Mouse (Mus musculus): ENCODE results near the gene Slc39a7. TPM values are rescaled to one million over a fixed set of nuclear protein-coding genes. Genes with fewer than 3 reads are reported as not detected.
A peak's percentile ranks its signal among the peaks of the same experiment; 100 is the strongest.

The Slc39a7 gene
- polyA plus RNA-seq, 1 experiment from 2014 or later = 56.3 TPM

DNA sequence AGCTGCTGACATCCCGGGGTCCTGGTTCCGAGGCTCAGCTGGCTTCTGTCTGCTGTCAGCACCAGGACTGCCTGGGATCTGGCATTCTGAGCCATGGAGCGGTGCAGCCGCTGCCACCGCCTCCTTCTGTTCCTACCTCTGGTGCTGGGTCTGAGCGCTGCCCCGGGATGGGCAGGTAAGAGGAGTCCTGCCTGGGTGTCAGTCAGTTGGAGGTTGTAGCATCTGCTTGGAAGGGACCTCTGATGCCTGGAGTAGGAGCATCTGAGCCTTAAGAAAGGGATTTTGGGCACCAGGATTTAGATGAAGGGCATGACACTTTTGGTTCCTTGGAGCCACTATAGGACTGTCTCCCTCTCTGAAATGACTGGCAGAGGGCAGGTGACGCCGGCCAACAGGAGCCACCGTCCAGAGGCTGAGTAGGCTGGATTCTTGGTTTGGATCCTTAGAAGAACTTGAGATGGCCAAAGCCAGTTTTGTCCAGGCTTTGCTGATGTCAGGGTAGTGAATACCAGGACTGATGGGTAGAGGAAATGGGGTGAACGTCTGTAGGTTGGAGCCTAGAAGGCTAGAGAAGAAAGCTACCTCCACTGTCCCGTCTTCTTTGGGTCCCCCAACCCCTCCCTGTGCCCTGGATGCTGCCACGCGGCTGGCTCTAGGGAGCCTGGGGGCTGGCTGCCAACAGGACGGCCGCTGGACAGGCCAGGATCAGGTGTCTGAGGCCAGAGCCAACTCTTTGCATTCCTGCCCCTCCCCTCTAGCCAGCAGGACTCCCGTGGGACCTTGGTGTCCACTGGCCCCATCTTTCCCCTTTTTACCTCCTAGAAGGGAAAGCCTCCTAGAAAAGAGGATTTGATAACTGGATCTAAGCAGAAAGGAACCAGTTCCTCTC lies 8.3 kb upstream of the Slc39a7 start:
- Histone ChIP-seq H3K4me2 (no peak overlapping the region), H3K9ac (no peak overlapping the region), H3K36me3 (replicated peaks) (peaks cover 27% of the 10 kb centered on the region), H3K4me3 (replicated peaks) (no peak overlapping the region), H3K27me3 (peaks cover 48% of the 10 kb centered on the region), H3K27ac (replicated peaks) (no peak overlapping the region), H3K4me1 (replicated peaks) (peaks cover 17% of the 10 kb centered on the region), H3K9me3 (replicated peaks) (no peaks in the 10 kb centered on the region)
- ATAC-seq (ENCODE audit: insufficient read depth) = no peak
- 35% methylated on average over 17 of the region's 17 CpGs for WGBS (ENCODE audit: insufficient replicate concordance)

GRCm38 (mm10) chr17:34038878-34039561 lies 7.5 kb upstream of the Slc39a7 start, which contains the start of gene Col11a2:
Col11a2 (plus strand) TSS chr17:34039437.
- 11% methylated on average over 28 of the region's 28 CpGs for WGBS (ENCODE audit: insufficient replicate concordance)
- Histone ChIP-seq H3K9me3 (replicated peaks) (no peaks in the 10 kb centered on the region), H3K27ac (replicated peaks) (no peak within 1 kb of the TSS), H3K4me1 (replicated peaks) (peaks cover 18% of the 10 kb centered on the region), H3K27me3 (peaks cover 48% of the 10 kb centered on the region), H3K4me3 (replicated peaks) (no peak within 1 kb of the TSS), H3K4me2 (peak within 1 kb of the TSS; percentile 37), H3K36me3 (replicated peaks) (peaks cover 33% of the 10 kb centered on the region), H3K9ac (no peak within 1 kb of the TSS)
- ATAC-seq (ENCODE audit: insufficient read depth) = no peak

- no peaks in the 10 kb centered on the region for H3K9me3 ChIP-seq (replicated peaks)
- peaks cover 24% of the 10 kb centered on the region for H3K4me1 ChIP-seq (replicated peaks)
- peaks cover 48% of the 10 kb centered on the region for H3K27me3 ChIP-seq
- H3K9ac ChIP-seq = no peak overlapping the region
- ATAC-seq (ENCODE audit: insufficient read depth) = no peak
- H3K4me2 ChIP-seq = peak overlapping the region; percentile 37
- peaks cover 33% of the 10 kb centered on the region for H3K36me3 ChIP-seq (replicated peaks)
- H3K27ac ChIP-seq (replicated peaks) = no peak overlapping the region
- WGBS (ENCODE audit: insufficient replicate concordance) = 21% methylated on average over 21 of the region's 21 CpGs
- no peak overlapping the region for H3K4me3 ChIP-seq (replicated peaks)
Measured at GRCm38 (mm10) chr17:34038440-34038839, 7.0 kb upstream of the Slc39a7 start.

DNA sequence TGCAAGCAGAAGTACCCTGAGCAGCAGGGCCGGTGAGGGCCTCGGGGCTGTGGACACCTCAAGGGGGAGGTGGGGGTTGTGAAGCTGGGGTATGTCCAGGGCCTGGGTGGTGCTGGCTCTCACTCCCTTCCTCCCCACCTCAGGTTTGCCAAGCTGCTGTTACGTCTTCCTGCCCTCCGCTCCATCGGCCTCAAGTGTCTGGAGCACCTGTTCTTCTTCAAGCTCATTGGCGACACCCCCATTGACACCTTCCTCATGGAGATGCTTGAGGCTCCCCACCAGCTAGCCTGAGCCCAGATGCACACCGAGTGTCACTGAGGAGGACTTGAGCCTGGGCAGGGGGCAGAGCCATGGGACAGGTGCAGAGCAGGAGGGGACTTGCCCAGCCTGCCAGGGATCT lies 5.8 kb upstream of the Slc39a7 start:
- Histone ChIP-seq H3K4me1 (replicated peaks) (peaks cover 36% of the 10 kb centered on the region), H3K36me3 (replicated peaks) (peaks cover 33% of the 10 kb centered on the region), H3K27ac (replicated peaks) (no peak overlapping the region), H3K4me2 (no peak overlapping the region), H3K27me3 (peaks cover 44% of the 10 kb centered on the region), H3K9me3 (replicated peaks) (no peaks in the 10 kb centered on the region), H3K9ac (no peak overlapping the region), H3K4me3 (replicated peaks) (no peak overlapping the region)
- WGBS (ENCODE audit: insufficient replicate concordance) = 80% methylated on average over 7 of the region's 7 CpGs
- ATAC-seq (ENCODE audit: insufficient read depth) = no peak

GRCm38 (mm10) chr17:34036647-34037046 lies 5.2 kb upstream of the Slc39a7 start:
- no peak overlapping the region for H3K4me3 ChIP-seq (replicated peaks)
- peaks cover 37% of the 10 kb centered on the region for H3K4me1 ChIP-seq (replicated peaks)
- no peak overlapping the region for H3K4me2 ChIP-seq
- no peaks in the 10 kb centered on the region for H3K9me3 ChIP-seq (replicated peaks)
- WGBS (ENCODE audit: insufficient replicate concordance) = 79% methylated on average over 10 of the region's 10 CpGs
- no peak for ATAC-seq (ENCODE audit: insufficient read depth)
- peaks cover 33% of the 10 kb centered on the region for H3K36me3 ChIP-seq (replicated peaks)
- H3K9ac ChIP-seq = no peak overlapping the region
- H3K27me3 ChIP-seq = peaks cover 38% of the 10 kb centered on the region
- H3K27ac ChIP-seq (replicated peaks) = no peak overlapping the region

DNA sequence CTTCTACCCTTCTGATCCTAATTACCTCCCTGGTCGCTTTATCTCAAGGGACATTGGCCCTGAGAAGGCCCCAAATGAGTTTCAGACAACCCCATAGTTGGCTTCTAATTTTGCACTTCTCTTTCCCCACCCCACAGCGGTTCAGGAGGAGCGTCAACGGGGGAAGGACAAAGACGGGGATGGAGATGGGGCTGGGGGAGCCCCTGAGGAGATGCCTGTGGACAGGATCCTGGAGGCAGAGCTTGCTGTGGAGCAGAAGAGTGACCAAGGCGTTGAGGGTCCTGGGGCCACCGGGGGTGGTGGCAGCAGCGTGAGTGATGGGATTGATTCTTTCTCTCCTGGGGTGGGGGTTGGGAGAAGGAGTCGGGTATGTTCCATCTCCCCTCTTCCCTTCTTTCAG lies 4.0 kb upstream of the Slc39a7 start:
- Histone ChIP-seq H3K4me3 (replicated peaks) (no peak overlapping the region), H3K9me3 (replicated peaks) (no peaks in the 10 kb centered on the region), H3K9ac (no peak overlapping the region), H3K4me1 (replicated peaks) (peaks cover 42% of the 10 kb centered on the region), H3K27ac (replicated peaks) (no peak overlapping the region), H3K36me3 (replicated peaks) (peaks cover 33% of the 10 kb centered on the region), H3K27me3 (peaks cover 27% of the 10 kb centered on the region), H3K4me2 (no peak overlapping the region)
- WGBS (ENCODE audit: insufficient replicate concordance) = 84% methylated on average over 9 of the region's 9 CpGs
- no peak for ATAC-seq (ENCODE audit: insufficient read depth)

GRCm38 (mm10) chr17:34034064-34034463 lies 2.6 kb upstream of the Slc39a7 start:
- Histone ChIP-seq H3K4me3 (replicated peaks) (no peak overlapping the region), H3K9ac (no peak overlapping the region), H3K36me3 (replicated peaks) (peaks cover 47% of the 10 kb centered on the region), H3K4me1 (replicated peaks) (peaks cover 55% of the 10 kb centered on the region), H3K27ac (replicated peaks) (no peak overlapping the region), H3K9me3 (replicated peaks) (no peaks in the 10 kb centered on the region), H3K4me2 (no peak overlapping the region), H3K27me3 (peaks cover 14% of the 10 kb centered on the region)
- ATAC-seq (ENCODE audit: insufficient read depth) = no peak
- 65% methylated on average over 10 of the region's 10 CpGs for WGBS (ENCODE audit: insufficient replicate concordance)

- Histone ChIP-seq H3K4me3 (replicated peaks) (peak overlapping the region; percentile 98), H3K4me2 (peak overlapping the region; percentile 93), H3K9me3 (replicated peaks) (no peaks in the 10 kb centered on the region), H3K27ac (replicated peaks) (peak overlapping the region; percentile 97), H3K36me3 (replicated peaks) (peaks cover 53% of the 10 kb centered on the region), H3K9ac (peak overlapping the region; percentile 96; the same call in 1 of the 2 replicates), H3K27me3 (peaks cover 8% of the 10 kb centered on the region), H3K4me1 (replicated peaks) (peaks cover 55% of the 10 kb centered on the region)
- ATAC-seq (ENCODE audit: insufficient read depth) = no peak
- 79% methylated on average over 9 of the region's 9 CpGs for WGBS (ENCODE audit: insufficient replicate concordance)
Measured at GRCm38 (mm10) chr17:34033441-34033840, 2.0 kb upstream of the Slc39a7 start.

DNA sequence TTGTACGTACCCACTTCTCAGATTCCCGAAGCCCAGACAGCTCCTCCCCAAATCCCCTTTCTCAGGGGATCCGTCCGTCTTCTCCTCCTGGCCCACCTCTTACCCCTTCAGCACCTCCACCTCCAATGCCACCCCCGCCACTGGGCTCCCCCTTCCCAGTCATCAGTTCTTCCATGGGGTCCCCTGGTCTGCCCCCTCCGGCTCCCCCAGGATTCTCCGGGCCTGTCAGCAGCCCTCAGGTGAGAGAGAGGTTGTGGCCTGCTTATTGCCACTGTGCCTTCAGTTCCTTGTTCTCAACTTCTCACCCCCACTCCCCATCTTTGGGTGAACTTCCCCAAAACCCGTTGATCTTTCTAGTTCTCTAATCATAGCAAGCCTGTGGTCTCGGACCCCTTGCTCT lies 1.3 kb upstream of the Slc39a7 start:
- no peak for ATAC-seq (ENCODE audit: insufficient read depth)
- H3K9ac ChIP-seq = peak overlapping the region; percentile 96
- peaks cover 54% of the 10 kb centered on the region for H3K36me3 ChIP-seq (replicated peaks)
- peak overlapping the region; percentile 97 for H3K27ac ChIP-seq (replicated peaks)
- 0 out of 2 replicates have a peak, but pooled peaks cover 2% of the 10 kb centered on the region for H3K27me3 ChIP-seq
- H3K4me2 ChIP-seq = peak overlapping the region; percentile 93
- peaks cover 55% of the 10 kb centered on the region for H3K4me1 ChIP-seq (replicated peaks)
- no peaks in the 10 kb centered on the region for H3K9me3 ChIP-seq (replicated peaks)
- peak overlapping the region; percentile 98 for H3K4me3 ChIP-seq (replicated peaks)
- 14% methylated on average over 9 of the region's 9 CpGs for WGBS (ENCODE audit: insufficient replicate concordance)

DNA sequence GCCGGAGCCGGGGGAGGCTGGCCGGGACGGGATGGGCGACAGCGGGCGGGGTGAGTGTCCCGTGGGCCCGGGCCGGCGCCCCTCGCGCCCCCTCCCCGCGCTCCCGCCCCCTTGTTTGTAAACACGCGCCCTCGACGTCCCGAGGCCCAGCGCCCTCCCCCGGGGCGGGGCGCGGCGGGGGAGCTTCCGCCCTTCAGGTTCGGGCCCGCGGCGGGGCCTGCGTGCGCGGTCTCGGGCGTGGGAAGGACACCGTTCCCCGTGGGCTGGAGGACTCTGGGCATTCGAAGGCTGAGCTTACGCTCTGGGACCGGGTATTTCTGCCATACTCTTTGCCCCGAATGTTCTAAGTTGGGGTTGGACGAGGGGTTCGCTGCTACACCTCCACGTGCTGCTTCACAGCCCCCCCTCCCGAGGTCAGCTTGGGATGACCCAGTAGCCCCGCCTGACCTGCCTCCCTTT lies 721 bp upstream of the Slc39a7 start:
- no peaks in the 10 kb centered on the region for H3K9me3 ChIP-seq (replicated peaks)
- peak overlapping the region; percentile 97 for H3K27ac ChIP-seq (replicated peaks)
- no peaks in the 10 kb centered on the region for H3K27me3 ChIP-seq
- peak overlapping the region; percentile 96 for H3K9ac ChIP-seq
- peak; percentile 41 for ATAC-seq (ENCODE audit: insufficient read depth)
- peaks cover 48% of the 10 kb centered on the region for H3K36me3 ChIP-seq (replicated peaks)
- WGBS (ENCODE audit: insufficient replicate concordance) = 1% methylated on average over 35 of the region's 48 CpGs
- H3K4me1 ChIP-seq (replicated peaks) = peaks cover 61% of the 10 kb centered on the region
- peak overlapping the region; percentile 98 for H3K4me3 ChIP-seq (replicated peaks)
- peak overlapping the region; percentile 93 for H3K4me2 ChIP-seq

GRCm38 (mm10) chr17:34030861-34031326 lies 588 bp downstream of the Slc39a7 start:
- Histone ChIP-seq H3K27me3 (no peaks in the 10 kb centered on the region), H3K9me3 (replicated peaks) (no peaks in the 10 kb centered on the region), H3K9ac (peak overlapping the region; percentile 82), H3K36me3 (replicated peaks) (peaks cover 35% of the 10 kb centered on the region), H3K27ac (replicated peaks) (peak overlapping the region; percentile 97), H3K4me1 (replicated peaks) (peaks cover 71% of the 10 kb centered on the region), H3K4me3 (replicated peaks) (peak overlapping the region; percentile 98), H3K4me2 (peak overlapping the region; percentile 93)
- no peak for ATAC-seq (ENCODE audit: insufficient read depth)
- 3% methylated on average over 20 of the region's 20 CpGs for WGBS (ENCODE audit: insufficient replicate concordance)
